Mouse (Mus musculus): ENCODE results near the gene Tagln.

The Tagln gene

DNA sequence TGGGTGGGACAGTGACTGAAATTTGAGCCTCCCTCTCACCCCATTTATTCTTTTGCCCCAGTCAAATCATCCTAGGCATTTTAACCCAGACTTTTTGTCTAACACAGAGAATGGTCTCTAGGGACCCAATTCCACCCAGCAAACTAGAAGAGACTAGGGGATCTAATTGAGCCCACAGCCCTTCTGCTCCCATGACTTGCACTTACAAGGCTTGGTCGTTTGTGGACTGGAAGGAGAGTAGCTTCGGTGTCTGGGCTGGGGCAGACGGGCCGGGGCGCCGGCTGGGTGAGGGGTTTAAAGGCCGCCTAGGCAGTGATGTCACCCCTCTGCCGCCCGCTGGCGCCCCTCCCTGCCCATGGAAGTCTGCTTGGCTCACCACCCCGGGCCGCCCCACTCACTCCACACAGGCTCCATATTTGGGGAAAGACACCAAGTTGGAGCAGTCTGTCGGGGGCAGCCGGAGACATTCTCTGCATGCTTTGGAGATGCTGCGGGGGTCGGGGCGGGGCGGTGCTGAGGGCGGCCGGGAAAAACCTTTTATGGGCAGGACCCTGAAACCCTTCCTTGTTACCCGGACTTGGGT lies at the start of gene Tagln:
Gene Tagln, minus strand, starts transcription at position 431 of the 583 bp plus-strand sequence.
- in situ Hi-C loops (cut with MboI; ENCODE audit: low pct_unique_long_range_greater_than_20kb in 1 of 2, low sequenced_read_pairs in 2 of 2, unreplicated experiment in 1 of 2): no loop called here

- in situ Hi-C loops (cut with MboI; ENCODE audit: low pct_unique_long_range_greater_than_20kb in 1 of 2, low sequenced_read_pairs in 2 of 2, unreplicated experiment in 1 of 2): no loop called here
Observed at GRCm38 (mm10) chr9:45985229-45985567, 49.3 kb upstream of the Tagln start.

GRCm38 (mm10) chr9:45984409-45985228 lies 48.8 kb upstream of the Tagln start:
- in situ Hi-C loops (cut with MboI; ENCODE audit: low pct_unique_long_range_greater_than_20kb in 1 of 2, low sequenced_read_pairs in 2 of 2, unreplicated experiment in 1 of 2): no loop called here

GRCm38 (mm10) chr9:45983676-45984408 lies 48.0 kb upstream of the Tagln start:
- in situ Hi-C loops (cut with MboI; ENCODE audit: low pct_unique_long_range_greater_than_20kb in 1 of 2, low sequenced_read_pairs in 2 of 2, unreplicated experiment in 1 of 2): no loop called here

DNA sequence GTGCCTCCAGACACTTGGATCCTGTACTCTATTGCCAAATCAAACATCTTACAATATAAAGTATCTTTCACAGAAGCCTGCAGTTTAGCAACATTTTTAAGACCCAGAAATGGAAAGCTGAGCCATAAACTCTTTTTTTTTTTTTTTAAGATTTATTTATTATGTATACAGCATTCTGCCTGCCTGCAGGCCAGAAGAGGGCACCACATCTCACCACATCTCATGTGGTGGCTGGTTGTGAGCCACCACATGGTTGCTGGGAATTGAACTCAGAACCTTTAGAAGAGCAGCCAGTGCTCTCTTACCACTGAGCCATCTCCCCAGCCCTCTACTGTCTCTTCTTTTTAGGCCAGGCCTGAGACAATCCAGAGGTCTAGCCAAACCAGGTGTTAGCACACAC lies 45.5 kb upstream of the Tagln start:
- in situ Hi-C loops (cut with MboI; ENCODE audit: low pct_unique_long_range_greater_than_20kb in 1 of 2, low sequenced_read_pairs in 2 of 2, unreplicated experiment in 1 of 2): no loop called here

GRCm38 (mm10) chr9:45980611-45981010 lies 44.8 kb upstream of the Tagln start:
- in situ Hi-C loops (cut with MboI; ENCODE audit: low pct_unique_long_range_greater_than_20kb in 1 of 2, low sequenced_read_pairs in 2 of 2, unreplicated experiment in 1 of 2): no loop called here

DNA sequence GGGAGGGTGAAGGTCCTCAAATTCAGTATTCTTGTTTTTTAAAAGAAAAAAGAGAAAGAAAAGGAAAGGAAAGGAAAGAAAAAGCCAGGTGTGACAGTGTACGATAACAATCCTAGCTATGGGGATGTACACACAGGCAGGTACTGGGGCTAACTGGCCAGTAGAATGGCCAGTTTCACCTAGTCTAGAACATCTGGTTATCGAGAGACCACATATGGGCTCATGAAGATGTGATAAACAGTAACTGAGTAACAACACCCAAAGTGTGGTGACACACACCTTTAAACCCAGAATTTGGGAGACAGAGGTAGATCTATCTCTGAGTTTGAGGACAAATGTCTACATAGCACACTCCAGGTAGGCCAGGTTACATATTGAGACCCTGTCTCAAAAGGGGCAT lies 43.9 kb upstream of the Tagln start:
- in situ Hi-C loops (cut with MboI; ENCODE audit: low pct_unique_long_range_greater_than_20kb in 1 of 2, low sequenced_read_pairs in 2 of 2, unreplicated experiment in 1 of 2): no loop called here

- in situ Hi-C loops (cut with MboI; ENCODE audit: low pct_unique_long_range_greater_than_20kb in 1 of 2, low sequenced_read_pairs in 2 of 2, unreplicated experiment in 1 of 2): no loop called here
Observed at GRCm38 (mm10) chr9:45976884-45977283, 41.0 kb upstream of the Tagln start.

DNA sequence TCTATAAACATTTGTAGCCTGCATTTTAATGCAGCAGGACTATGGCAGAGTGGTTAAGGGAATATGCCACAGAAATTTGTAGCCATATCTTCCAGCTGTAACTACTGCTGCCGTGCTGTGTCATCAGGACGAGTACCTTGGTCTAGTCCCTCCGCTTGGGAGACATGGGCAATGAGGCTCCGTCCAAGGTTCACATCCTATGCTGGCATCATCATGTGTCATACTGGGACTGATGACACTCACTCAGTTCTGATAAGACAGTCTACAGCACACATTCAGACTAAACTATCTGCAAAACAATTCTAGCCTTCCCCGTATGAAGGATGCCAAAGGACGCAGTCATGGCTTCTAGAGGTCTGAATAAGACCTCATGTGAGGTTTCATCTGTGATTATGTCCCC lies 27.7 kb upstream of the Tagln start:
- in situ Hi-C loops (cut with MboI; ENCODE audit: low pct_unique_long_range_greater_than_20kb in 1 of 2, low sequenced_read_pairs in 2 of 2, unreplicated experiment in 1 of 2): no loop called here

GRCm38 (mm10) chr9:45961855-45962254 lies 26.0 kb upstream of the Tagln start:
- in situ Hi-C loops (cut with MboI; ENCODE audit: low pct_unique_long_range_greater_than_20kb in 1 of 2, low sequenced_read_pairs in 2 of 2, unreplicated experiment in 1 of 2): no loop called here

GRCm38 (mm10) chr9:45959661-45960060 lies 23.8 kb upstream of the Tagln start:
- in situ Hi-C loops (cut with MboI; ENCODE audit: low pct_unique_long_range_greater_than_20kb in 1 of 2, low sequenced_read_pairs in 2 of 2, unreplicated experiment in 1 of 2): no loop called here

DNA sequence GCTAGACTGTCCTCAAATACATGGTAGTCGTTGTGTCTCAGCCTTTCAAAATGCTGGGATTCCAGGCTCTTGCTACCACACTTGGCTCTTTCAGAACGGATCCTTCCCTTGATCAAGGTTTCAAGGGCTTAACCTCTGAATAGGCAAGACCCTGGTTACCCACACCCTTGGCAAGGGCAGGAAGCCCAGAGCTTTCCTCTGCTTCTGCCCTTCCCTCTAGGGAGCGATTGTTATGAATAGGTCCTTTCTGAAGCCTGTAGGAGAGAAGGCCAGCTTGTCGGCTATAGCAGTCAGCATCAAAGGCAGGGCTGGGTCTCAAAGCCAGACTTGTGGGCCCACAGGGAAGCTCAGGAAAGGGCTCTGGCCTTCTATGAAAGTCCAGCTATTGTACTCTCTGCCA lies 23.0 kb upstream of the Tagln start:
- in situ Hi-C loops (cut with MboI; ENCODE audit: low pct_unique_long_range_greater_than_20kb in 1 of 2, low sequenced_read_pairs in 2 of 2, unreplicated experiment in 1 of 2): no loop called here

- in situ Hi-C loops (cut with MboI; ENCODE audit: low pct_unique_long_range_greater_than_20kb in 1 of 2, low sequenced_read_pairs in 2 of 2, unreplicated experiment in 1 of 2): no loop called here
Observed at GRCm38 (mm10) chr9:45958023-45958670, 22.3 kb upstream of the Tagln start.

DNA sequence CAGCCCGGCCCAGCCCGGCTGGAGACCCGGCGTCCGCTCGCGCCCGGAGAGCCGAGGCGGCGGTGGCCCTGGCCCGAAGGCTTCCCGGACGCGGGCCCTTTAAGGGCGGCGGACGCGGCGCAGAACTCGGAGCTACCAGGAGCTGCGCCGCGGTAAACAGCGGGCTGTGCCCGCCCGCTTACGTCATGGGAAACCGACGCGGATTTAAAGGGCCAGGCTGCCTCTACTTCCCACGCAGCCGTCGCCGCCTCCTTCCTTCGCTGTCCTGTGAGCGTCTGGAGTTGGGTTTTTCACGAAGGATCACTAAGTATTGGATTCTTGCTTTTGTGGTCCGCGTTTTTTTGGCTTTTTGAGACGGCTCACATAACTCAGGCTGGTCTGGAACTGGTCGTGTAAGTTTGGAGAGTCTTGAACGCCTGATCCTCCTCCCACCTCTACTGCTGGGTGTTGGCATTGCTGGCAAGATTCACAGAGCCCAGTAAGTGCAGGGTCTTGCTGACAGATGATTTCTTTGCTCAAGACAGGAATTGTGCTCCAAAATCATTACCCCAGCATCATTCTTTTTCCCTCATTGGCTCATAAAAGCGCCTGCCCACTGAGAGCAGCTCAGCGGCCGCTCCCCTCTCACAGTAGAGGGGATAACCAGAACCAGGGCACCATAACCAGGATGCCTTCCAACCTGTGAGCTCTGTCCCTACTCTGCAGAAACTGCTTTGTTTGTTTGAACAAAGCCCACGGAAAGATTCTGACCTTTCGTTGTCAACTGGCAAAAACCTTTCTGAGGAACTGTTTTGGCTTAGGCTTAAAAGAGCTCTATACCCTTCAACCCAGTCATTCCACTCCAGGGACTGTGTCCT lies 19.5 kb upstream of the Tagln start, which contains the start of gene Sidt2:
Gene Sidt2, minus strand, starts transcription at position 152 of the 857 bp plus-strand sequence.
- in situ Hi-C loops (cut with MboI; ENCODE audit: low pct_unique_long_range_greater_than_20kb in 1 of 2, low sequenced_read_pairs in 2 of 2, unreplicated experiment in 1 of 2): no loop called here

- in situ Hi-C loops (cut with MboI; ENCODE audit: low pct_unique_long_range_greater_than_20kb in 1 of 2, low sequenced_read_pairs in 2 of 2, unreplicated experiment in 1 of 2): no loop called here
Observed at GRCm38 (mm10) chr9:45954294-45955106, 18.6 kb upstream of the Tagln start.

- in situ Hi-C loops (cut with MboI; ENCODE audit: low pct_unique_long_range_greater_than_20kb in 1 of 2, low sequenced_read_pairs in 2 of 2, unreplicated experiment in 1 of 2): no loop called here
Observed at GRCm38 (mm10) chr9:45953511-45954293, 17.8 kb upstream of the Tagln start.

GRCm38 (mm10) chr9:45952890-45953289 lies 17.0 kb upstream of the Tagln start:
- in situ Hi-C loops (cut with MboI; ENCODE audit: low pct_unique_long_range_greater_than_20kb in 1 of 2, low sequenced_read_pairs in 2 of 2, unreplicated experiment in 1 of 2): no loop called here
